Mouse (Mus musculus) embryo, embryonic 11 days (tissue): ENCODE results near the gene Sppl3.
A peak's percentile ranks its signal among the peaks of the same experiment; 100 is the strongest.

ENCODE experiments used
- DNase-seq: peaks from one replicate; pipeline ENCODE4 v3.0.0-alpha.2; 2015

Sppl3 gene

GRCm38 (mm10) chr5:115000503-115000902 is 10.4 kb upstream of the Sppl3 start:
- DNase-seq = no peak

- DNase-seq = no peak
Measured at GRCm38 (mm10) chr5:115001464-115001863, 9.5 kb upstream of the Sppl3 start.

- no peak for DNase-seq
Measured at GRCm38 (mm10) chr5:115002781-115003180, 8.2 kb upstream of the Sppl3 start.

- no peak for DNase-seq
Measured at GRCm38 (mm10) chr5:115003224-115003873, 7.6 kb upstream of the Sppl3 start.

GRCm38 (mm10) chr5:115007768-115008167 is 3.2 kb upstream of the Sppl3 start:
- DNase-seq = no peak

- DNase-seq = no peak
Measured at GRCm38 (mm10) chr5:115008307-115008706, 2.6 kb upstream of the Sppl3 start.

- DNase-seq = no peak
Measured at GRCm38 (mm10) chr5:115009143-115009542, 1.8 kb upstream of the Sppl3 start.

GRCm38 (mm10) chr5:115009961-115010360 is 976 bp upstream of the Sppl3 start:
- DNase-seq = no peak

- no peak for DNase-seq
Measured at GRCm38 (mm10) chr5:115011217-115011518, 231 bp downstream of the Sppl3 start.

GRCm38 (mm10) chr5:115011519-115012261 is 753 bp downstream of the Sppl3 start:
- DNase-seq = peak; percentile 63

GRCm38 (mm10) chr5:115013436-115013835 is 2.5 kb downstream of the Sppl3 start:
- DNase-seq = no peak

GRCm38 (mm10) chr5:115014570-115014969 is 3.6 kb downstream of the Sppl3 start:
- DNase-seq = no peak

GRCm38 (mm10) chr5:115015121-115015520 is 4.2 kb downstream of the Sppl3 start:
- no peak for DNase-seq

- DNase-seq = no peak
Measured at GRCm38 (mm10) chr5:115018270-115018669, 7.3 kb downstream of the Sppl3 start.

- DNase-seq = no peak
Measured at GRCm38 (mm10) chr5:115018813-115019212, 7.9 kb downstream of the Sppl3 start.

- no peak for DNase-seq
Measured at GRCm38 (mm10) chr5:115022021-115022420, 11.1 kb downstream of the Sppl3 start.

GRCm38 (mm10) chr5:115026170-115026569 is 15.2 kb downstream of the Sppl3 start:
- DNase-seq = no peak

- no peak for DNase-seq
Measured at GRCm38 (mm10) chr5:115027109-115027508, 16.2 kb downstream of the Sppl3 start.

GRCm38 (mm10) chr5:115028920-115029319 is 18.0 kb downstream of the Sppl3 start:
- no peak for DNase-seq

- DNase-seq = no peak
Measured at GRCm38 (mm10) chr5:115029509-115029908, 18.6 kb downstream of the Sppl3 start.

GRCm38 (mm10) chr5:115031576-115031975 is 20.6 kb downstream of the Sppl3 start:
- DNase-seq = no peak

- no peak for DNase-seq
Measured at GRCm38 (mm10) chr5:115032620-115033019, 21.7 kb downstream of the Sppl3 start.

GRCm38 (mm10) chr5:115035217-115035616 is 24.3 kb downstream of the Sppl3 start:
- DNase-seq = no peak

GRCm38 (mm10) chr5:115037099-115037498 is 26.2 kb downstream of the Sppl3 start:
- no peak for DNase-seq

- DNase-seq = no peak
Measured at GRCm38 (mm10) chr5:115040756-115041155, 29.8 kb downstream of the Sppl3 start.
